Mouse (Mus musculus) lung, adult 18-20 months (tissue): ENCODE measurements around the gene Hdac5.
"Not testable (repeated sequence)": the region's sequence is repeated elsewhere in the genome, so short reads cannot be mapped to it uniquely, and the experiment has no call there.

Experiments used
- DNase-seq, 2 experiments: peaks; one replicate each; pipeline ENCODE4 v3.0.0; 2022; ENCODE audit warnings: mixed read lengths in 2 of 2

The Hdac5 gene

DNA sequence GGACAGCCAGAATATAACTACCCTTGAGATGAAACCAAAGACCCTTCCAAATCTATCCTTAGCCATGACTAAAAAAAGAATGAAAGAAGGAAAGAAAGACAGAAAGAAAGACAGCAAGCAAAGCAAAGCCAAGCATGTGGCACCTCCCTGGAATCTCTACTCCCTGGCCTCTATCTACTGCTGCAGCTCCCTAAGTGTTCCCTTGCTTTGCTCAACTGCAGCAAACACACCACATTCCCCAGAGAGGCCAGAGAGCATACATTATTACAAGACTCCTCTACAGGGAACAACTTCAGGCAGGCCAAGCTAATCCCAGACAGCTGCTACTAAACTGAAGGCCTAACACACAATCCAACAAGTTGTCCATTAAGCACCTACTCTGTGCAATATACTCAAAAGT lies 50.1 kb downstream of the Hdac5 start:
- no peak for DNase-seq

DNA sequence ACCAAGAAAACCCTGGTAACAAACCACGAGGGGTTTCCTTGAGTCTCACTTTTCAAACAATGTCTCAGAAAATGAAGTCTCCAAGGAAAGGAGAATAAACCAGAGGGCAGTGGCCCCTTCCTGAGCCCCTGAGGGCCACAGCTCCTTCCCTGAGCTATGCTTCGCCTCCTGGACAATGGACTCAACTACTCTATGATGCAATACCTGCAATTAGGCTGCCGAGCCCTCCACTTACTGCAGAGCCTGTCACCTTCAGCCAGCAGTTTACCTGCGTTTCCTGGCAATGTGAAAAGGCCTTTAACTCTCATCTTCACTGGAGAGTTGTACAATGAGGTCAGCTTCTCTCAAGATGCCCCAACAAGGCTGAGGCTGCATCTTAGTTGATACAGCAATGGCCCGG lies 61.3 kb downstream of the Hdac5 start:
- peak in 1 of 2 experiments; percentile 39 for DNase-seq

DNA sequence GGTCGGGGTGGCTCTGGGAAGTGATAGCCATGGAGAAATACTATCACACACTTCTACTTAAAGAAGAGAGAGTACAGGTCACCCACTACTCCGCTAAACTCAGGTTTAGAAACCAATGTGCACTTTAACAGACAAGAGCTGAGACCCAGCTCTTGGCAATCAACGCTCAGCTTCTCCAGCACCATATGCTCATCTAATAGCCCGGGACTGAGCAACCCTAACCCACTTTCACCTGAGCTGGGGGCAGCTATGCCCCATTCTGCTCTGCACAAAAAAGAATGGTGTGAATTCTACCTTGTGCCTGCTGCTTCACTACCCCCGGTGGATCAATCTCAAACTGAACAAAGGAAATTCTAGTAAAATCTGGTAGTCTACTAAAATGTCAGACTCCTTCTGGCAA lies 62.4 kb downstream of the Hdac5 start:
- DNase-seq, result no peak

DNA sequence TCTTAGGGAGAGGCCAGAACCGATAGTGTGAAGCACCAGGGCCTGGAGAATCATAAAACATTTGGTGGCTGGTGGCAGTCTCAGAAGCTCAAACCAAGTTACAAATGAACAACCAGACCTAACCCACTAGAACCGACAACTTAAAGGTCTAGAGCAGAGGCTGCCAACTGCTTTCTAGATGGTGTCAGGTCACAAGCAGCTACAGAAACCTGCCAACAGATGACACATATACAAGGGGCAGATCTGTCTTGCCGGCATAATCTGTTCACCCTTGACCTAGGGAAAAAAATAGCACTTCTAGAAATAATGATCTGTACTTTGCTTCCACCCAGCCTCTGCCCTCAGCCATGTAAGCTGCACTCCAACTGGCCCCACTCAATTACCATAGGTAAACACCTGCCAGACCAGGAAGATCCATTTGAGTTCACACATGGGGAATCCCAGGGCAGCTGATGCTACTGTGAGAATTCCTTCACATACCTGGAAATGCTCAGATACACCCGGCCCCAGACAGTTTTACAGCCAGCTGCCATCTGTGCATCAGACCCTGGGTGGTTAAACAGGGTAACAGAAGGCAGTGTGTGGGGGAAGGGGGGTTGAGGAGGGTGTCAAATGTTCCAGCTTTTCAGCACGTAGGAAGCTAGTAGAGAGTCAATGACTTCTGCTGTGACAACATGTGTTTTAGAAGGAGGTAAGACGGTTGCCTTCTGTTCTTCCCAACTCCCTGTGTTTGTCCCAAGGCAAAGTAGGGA lies 63.8 kb downstream of the Hdac5 start:
- no peak for DNase-seq

DNA sequence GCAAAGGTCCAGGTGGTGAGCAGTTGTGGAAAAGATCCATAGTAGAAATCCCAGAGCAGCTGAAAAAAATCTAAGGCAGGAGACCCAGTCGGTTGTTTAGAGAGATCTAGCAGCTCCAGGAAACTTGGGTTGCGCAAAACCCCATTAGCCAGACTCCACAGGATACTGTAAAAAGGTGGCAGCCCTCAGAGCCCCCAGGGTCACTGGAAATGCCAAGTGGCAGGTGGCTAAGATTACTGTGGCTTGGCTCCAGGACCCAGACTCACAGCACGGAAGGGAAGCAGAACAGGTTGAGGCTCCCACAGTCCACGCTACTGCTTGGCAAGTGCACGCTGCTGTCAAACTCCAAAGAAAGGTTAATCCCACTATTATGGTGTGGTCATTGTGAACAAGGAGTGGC lies 70.2 kb downstream of the Hdac5 start:
- no peak for DNase-seq

DNA sequence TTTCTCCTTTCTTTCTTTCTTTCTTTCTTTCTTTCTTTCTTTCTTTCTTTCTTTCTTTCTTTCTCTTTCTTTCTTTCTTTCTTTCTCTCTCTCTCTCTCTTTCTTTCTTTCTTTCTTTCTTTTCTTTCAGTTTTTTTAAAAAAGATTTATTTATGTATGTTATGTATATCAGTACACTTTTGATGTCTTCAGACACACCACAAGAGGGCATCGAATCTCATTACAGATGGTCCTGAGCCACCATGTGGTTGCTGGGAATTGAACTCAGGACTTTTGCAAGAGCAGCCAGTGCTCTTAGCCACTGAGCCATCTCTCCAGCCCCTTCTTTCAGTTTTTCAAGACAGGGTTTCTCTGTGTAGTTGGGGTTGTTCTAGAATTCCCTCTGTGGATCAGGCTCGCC lies 71.9 kb downstream of the Hdac5 start:
- DNase-seq, result not testable (repeated sequence)

DNA sequence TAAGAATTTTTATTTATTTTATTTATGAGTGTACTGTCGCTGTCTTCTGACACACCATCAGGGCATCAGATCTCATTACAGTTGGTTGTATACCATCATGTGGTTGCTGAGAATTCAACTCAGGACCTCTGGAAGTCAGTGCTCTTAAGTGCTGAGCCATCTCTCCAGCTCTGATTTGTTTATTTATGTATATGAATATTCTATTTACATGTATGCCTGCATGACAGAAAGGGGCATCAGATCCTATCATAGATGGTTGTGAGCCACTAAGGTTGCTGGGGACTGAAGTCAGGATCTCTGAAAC lies 73.2 kb downstream of the Hdac5 start:
- no peak for DNase-seq

DNA sequence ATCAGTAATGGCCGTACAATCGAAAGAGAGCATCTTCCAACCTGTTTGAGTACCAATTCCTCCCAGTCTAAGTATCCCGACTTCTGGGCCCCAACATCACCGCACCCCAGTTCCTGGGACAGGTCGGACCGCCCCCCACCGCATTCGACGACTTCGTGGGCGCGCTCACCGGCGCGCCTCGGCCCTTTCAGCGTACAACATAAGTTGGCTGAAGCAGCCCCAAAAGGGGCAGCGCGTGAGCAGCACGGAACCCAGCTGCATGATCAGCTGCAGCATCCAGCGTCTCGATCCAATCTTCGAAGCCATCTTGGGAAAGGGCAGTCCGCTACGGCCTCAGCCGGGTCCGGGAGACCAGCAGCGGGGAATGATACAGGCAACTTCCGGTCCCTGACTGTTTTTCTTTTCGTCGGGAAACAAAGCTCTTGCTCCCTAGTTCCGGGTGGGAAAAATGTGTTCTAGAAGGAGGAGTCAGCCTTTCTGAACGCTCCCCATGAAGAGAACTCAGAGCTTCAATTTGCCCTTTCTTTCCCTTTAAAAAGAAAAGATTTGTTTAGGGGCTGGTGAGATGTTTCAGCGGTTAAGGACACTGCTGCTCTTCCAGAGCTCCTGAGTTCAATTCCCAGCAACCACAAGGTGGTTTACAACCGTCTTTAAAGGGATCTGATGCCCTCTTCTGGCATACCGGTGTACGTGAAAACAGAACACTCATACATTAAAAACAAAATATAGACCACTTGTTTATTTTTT lies 73.8 kb downstream of the Hdac5 start, which contains the start of gene Tmem101:
TSS of gene Tmem101 (minus strand) at position 366 of the 747 bp plus-strand sequence.
- peak; percentile 91 to 93 for DNase-seq

DNA sequence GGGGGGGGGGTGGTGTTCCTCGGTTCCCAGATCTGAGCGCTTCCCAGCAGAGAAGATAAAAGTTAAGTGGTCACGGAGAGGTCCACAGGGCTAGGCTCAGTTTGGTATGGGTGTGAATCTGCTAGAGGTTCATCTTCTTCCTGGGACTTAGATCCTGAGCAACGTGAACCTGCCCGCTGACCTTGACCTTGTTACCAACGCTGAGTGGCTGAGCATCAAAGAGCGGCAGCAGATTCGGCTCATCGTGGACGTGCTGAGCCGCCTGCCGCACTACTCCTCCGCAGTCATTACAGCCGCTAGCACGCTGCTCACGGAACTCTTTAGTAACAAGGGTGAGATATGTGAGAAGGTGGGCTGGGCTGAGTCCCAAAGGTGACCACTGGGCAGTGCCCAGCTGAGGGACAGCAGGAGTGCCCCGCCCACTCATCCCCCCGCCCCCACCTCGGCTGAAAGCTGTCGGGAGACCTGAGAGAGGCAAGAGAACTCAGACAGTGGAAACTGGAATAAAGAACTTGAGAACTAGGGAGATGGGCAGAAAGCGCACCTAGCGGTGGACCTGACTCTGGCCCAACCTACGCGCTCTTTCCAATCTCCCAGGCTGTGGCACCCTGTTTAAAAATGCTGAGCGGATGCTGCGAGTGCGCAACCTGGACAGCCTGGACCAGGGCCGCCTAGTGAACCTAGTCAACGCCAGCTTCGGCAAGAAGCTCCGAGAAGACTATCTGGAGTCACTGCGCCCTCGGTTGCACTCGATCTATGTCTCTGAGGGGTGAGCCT lies 82.6 kb downstream of the Hdac5 start:
- DNase-seq, result no peak

DNA sequence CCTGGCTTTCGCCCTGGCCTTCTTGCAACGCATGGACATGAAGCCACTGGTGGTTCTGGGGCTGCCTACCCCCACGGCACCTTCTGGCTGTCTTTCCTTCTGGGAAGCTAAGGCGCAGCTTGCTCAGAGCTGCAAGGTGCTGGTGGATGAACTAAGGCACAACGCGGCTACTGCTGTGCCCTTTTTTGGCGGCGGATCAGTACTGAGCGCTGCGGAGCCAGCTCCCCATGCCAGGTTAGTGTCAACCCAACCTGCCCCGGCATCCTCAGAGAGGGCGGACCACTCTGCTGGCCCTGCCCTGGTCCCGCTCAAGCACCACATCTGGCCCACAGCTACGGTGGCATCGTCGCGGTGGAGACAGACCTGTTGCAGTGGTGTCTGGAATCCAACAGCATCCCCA lies 83.4 kb downstream of the Hdac5 start:
- no peak for DNase-seq

DNA sequence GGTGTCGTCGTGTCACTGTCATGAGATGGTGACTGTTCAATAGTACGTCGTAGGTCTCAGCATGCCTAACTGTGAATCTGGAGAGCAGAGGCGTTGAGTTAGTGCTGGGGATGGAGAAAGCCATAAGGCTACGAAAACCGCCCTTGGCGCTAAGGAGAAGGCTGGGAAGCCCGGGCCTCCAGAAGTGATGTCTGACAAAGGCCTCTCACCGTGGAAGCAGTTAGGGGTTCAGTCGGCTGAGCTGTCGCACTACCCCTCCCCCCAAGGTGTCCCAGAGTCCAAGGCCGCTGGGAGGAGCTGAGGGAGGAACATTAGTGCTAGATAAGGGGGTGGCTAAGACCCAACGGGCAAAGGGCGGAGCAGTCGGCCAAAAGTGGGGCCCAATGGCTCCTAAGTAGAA lies 84.0 kb downstream of the Hdac5 start:
- no peak for DNase-seq

DNA sequence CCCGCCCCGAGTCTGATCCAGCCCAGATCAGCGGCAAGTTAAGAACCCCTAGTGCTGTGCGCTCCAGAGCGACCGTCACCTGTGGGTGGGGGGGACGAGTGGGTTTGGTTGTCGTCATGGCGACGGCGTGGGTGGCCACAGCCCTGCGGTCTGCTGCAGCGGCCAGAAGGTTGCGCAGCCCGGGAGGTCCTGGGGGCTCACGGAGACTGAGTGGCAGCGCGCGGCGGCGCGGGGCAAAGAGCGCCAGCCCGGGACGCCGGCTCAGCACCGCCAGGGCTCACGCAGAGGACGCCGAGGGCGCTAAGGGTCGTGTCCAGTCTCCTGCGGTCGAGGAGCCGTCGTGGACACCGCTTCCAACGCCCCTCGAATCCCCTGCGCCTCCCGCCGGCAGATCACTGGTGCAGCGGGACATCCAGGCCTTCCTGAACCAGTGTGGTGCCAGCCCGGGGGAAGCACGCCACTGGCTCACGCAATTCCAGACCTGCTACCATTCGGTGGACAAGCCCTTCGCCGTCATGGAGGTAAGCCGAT lies 84.4 kb downstream of the Hdac5 start, which contains the start of gene Nags:
TSS of gene Nags (plus strand) at position 43 of the 531 bp plus-strand sequence.
- no peak for DNase-seq

DNA sequence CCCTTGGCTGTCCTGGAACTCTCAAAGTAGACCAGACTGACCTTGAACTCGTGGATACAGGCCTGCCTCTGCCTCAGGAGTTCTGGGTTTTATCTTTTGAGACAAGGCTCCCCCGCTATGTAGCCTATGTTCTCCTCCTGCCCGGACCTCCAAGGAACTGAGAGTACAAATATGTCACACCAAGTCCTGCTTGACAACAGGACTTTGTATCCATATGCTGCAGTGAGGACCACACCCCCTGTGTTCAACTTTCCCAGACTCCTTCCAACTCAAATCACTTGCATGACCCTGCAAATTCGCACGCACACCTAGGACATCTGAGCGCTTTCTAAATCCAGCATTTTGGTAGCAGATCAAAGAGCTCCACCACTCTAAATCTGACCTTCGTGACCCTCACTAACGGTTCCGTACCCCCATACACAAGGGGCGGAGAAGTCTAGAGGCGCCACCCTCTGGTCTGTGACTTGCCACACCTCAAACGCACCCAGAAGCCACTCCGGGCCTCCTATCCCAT lies 85.0 kb downstream of the Hdac5 start:
- no peak for DNase-seq
